Mouse (Mus musculus) midbrain, embryonic 16.5 days (tissue): ENCODE measurements around the gene Vmn1r226. TPM values are rescaled to one million over a fixed set of nuclear protein-coding genes. Genes with fewer than 3 reads are reported as not detected.

Experiments used
- ATAC-seq: fragments of 200-750 bp; cut with Nextera tagmentation; 2 replicates; pipeline ENCODE4 v1.8.0; 2017; ENCODE audit warnings: moderate TSS enrichment
- H3K27ac ChIP-seq: fragments of 300-500 bp; sonication (generic); 2 replicates; pipeline ENCODE4 v1.5.1; 2014; ENCODE audit warnings: mild to moderate bottlenecking, low read length, mixed read lengths
- H3K27me3 ChIP-seq: fragments of 300-500 bp; sonication (generic); 2 replicates; pipeline ENCODE4 v1.6.1; 2014; ENCODE audit warnings: low read depth, low read length, mixed read lengths; ENCODE audit not compliant: control insufficient read depth, insufficient read depth
- H3K36me3 ChIP-seq: fragments of 300-500 bp; sonication (generic); 2 replicates; pipeline ENCODE4 v1.6.1; 2014; ENCODE audit warnings: mild to moderate bottlenecking, low read length, moderate library complexity, mixed read lengths; ENCODE audit not compliant: control insufficient read depth, insufficient read depth
- H3K4me1 ChIP-seq: fragments of 300-500 bp; sonication (generic); 2 replicates; pipeline ENCODE4 v1.6.1; 2014; ENCODE audit warnings: mild to moderate bottlenecking, low read length, mixed read lengths; ENCODE audit not compliant: control insufficient read depth, insufficient read depth
- H3K4me2 ChIP-seq: fragments of 300-500 bp; sonication (generic); 2 replicates; pipeline ENCODE4 v1.6.1; 2014; ENCODE audit warnings: mild to moderate bottlenecking, low read length, mixed read lengths
- H3K4me3 ChIP-seq: fragments of 300-500 bp; sonication (generic); 2 replicates; pipeline ENCODE4 v1.5.1; 2014; ENCODE audit warnings: low read depth, mild to moderate bottlenecking, low read length, moderate library complexity, mixed read lengths
- H3K9ac ChIP-seq: fragments of 300-500 bp; sonication (generic); 2 replicates; pipeline ENCODE4 v1.6.1; 2014; ENCODE audit warnings: low read depth, low read length, mixed read lengths
- H3K9me3 ChIP-seq: fragments of 300-500 bp; sonication (generic); replicated peaks from 2 replicates; pipeline ENCODE4 v1.6.1; 2014; ENCODE audit warnings: mild to moderate bottlenecking, low read length, mixed read lengths; ENCODE audit not compliant: control insufficient read depth, poor library complexity, severe bottlenecking
- WGBS: fragments of 180-500 bp; shearing (Covaris S2); extraction: QIAGEN DNeasy Blood & Tissue Kit; methylation state at CpG from one replicate; pipeline ENCODE4 v1.1.7; 2014; 5-methylcytosine and 5-hydroxymethylcytosine counted together
- polyA plus RNA-seq: library from polyadenylated mRNA; unstranded; fragments of >200 nt; fragmentation: Nextera tagmentation; extraction: Ambion mirVana; gene quantifications from 2 replicates; pipeline ENCODE4 v1.2.1, GENCODE M21; 2015

Vmn1r226 gene
- not detected in 2 replicates for polyA plus RNA-seq

DNA sequence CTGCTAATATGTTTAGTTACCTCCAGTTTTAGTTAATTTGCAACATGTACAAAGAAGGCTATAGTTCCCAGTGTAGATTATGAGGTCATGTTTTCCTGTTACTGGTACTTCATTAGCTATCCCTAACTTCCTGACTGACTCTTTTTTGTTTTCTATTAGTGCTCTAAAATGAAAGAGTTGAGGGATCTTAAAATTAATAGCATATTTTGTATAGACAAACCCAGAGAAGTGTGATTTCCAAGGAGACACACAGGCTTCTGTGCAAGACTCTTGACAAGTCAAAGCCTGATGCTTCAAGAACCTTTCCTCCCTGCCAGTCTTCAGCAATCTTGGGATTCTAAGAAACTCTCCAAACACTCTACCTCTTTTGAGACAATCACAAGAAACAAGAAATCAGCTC lies at the start of gene Vmn1r226:
Gene Vmn1r226, plus strand, starts transcription at position 301 of the 400 bp plus-strand sequence.
- ATAC-seq = no peak
- H3K9ac ChIP-seq = no peak within 1 kb of the TSS
- H3K27me3 ChIP-seq = no peaks in the 10 kb centered on the region
- no peak within 1 kb of the TSS for H3K27ac ChIP-seq
- H3K4me3 ChIP-seq = no peak within 1 kb of the TSS
- H3K4me1 ChIP-seq = no peaks in the 10 kb centered on the region
- no peaks in the 10 kb centered on the region for H3K36me3 ChIP-seq
- no peak within 1 kb of the TSS for H3K4me2 ChIP-seq
- H3K9me3 ChIP-seq = peaks cover 14% of the 10 kb centered on the region; the same call in 1 of the 2 replicates

DNA sequence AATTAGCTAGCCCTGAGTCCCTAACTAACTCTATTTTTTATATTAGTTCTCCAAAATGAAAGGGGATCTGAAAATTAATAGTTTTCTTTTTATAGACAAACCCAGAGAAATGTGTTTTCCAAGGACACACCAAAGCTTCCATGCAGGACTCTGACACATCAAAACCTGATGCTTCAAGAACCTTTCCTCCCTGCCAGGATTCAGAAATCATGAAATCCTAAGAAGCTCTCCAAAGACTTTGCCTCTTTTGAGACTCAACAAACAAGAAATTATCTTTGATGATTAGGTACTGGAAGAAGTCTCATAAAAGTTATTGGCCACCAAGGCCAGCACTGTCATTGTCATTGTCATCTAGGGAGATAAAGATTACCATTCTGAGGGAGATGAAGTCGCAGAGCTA lies 46.9 kb downstream of the Vmn1r226 start, which contains the start of gene Vmn1r227:
Gene Vmn1r227, plus strand, starts transcription at position 301 of the 400 bp plus-strand sequence.
- Histone ChIP-seq H3K9ac (no peak within 1 kb of the TSS), H3K36me3 (no peaks in the 10 kb centered on the region), H3K4me1 (no peaks in the 10 kb centered on the region), H3K27me3 (no peaks in the 10 kb centered on the region), H3K27ac (no peak within 1 kb of the TSS), H3K4me3 (no peak within 1 kb of the TSS), H3K9me3 (peaks cover 2% of the 10 kb centered on the region; the same call in 1 of the 2 replicates), H3K4me2 (no peak within 1 kb of the TSS)
- WGBS = 15% methylated on average over 1 of the region's 1 CpGs
- ATAC-seq = no peak

Other genes starting within 250 kb of the Vmn1r226 start
- not detected in 2 replicates for gene Vmn2r108, start 201.5 kb upstream of the Vmn1r226 start, polyA plus RNA-seq
- gene Vmn1r225, start 184.7 kb upstream of the Vmn1r226 start, polyA plus RNA-seq = not detected in 2 replicates
- gene Vmn2r109, start 118.1 kb upstream of the Vmn1r226 start, polyA plus RNA-seq = not detected in 2 replicates
- not detected in 2 replicates for gene Vmn2r110, start 86.4 kb upstream of the Vmn1r226 start, polyA plus RNA-seq
- gene Fpr-rs3, start 58.0 kb upstream of the Vmn1r226 start, polyA plus RNA-seq = not detected in 2 replicates
- gene Vmn1r227, start 47.0 kb downstream of the Vmn1r226 start, polyA plus RNA-seq = not detected in 2 replicates
- gene Vmn1r228, start 103.3 kb downstream of the Vmn1r226 start, polyA plus RNA-seq = not detected in 2 replicates
- 0.01 TPM in 1 of 2 replicates, not detected in the other for gene Vmn1r229, start 128.7 kb downstream of the Vmn1r226 start, polyA plus RNA-seq
- gene Vmn1r230, start 157.6 kb downstream of the Vmn1r226 start, polyA plus RNA-seq = not detected in 2 replicates
- gene Vmn1r231, start 222.2 kb downstream of the Vmn1r226 start, polyA plus RNA-seq = not detected in 2 replicates
- not detected in 2 replicates for gene Vmn1r232, start 236.9 kb downstream of the Vmn1r226 start, polyA plus RNA-seq